Mouse (Mus musculus) small intestine, adult 2 months (tissue): Measurements from ENCODE around the gene Ankrd13d.

Experiments used
- CTCF ChIP-seq: fragments of 200-500 bp; IDR thresholded peaks from 2 replicates; pipeline ENCODE4 v1.5.1; 2012; ENCODE audit warnings: low read depth, mild to moderate bottlenecking, control low read depth, inconsistent platforms, low read length, moderate library complexity, mixed read lengths; ENCODE audit not compliant: insufficient replicate concordance, insufficient read length; ENCODE audit errors: extremely low read depth
- POLR2A ChIP-seq: fragments of 200-500 bp; IDR thresholded peaks from 2 replicates; pipeline ENCODE4 v1.6.1; 2012; ENCODE audit warnings: low read depth, mild to moderate bottlenecking, control low read depth, inconsistent platforms, low read length, moderate library complexity

DNA sequence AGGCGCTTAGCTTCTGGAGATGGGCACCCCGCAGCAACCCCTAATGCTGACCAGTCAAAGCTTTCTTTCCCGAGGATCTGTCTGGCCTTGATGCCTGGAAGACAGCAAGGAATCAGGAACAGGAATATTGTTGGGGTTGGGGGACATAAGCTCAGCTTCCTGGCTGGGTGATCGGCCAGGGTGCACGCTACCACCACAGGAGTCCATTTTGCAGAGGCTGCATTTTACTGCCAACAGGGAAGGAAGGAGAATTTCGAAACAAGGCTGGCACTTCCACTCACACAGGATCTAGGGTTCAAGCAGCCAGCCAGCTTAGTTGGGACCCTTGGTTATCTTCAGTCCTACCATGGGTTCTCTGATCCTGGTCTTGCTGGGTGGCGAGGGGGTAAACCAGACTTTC, 716 bp upstream of the Ankrd13d start:
- no peak for TF ChIP-seq POLR2A
- TF ChIP-seq CTCF: no peak
